Mouse (Mus musculus): ENCODE measurements around the gene Egflam. TPM values are rescaled to one million over a fixed set of nuclear protein-coding genes. Genes with fewer than 3 reads are reported as not detected.

Egflam gene
- total RNA-seq, 1 experiment = 0.54 TPM

GRCm38 (mm10) chr15:7159869-7160268 lies 238.3 kb downstream of the Egflam start:
- no peak overlapping the region for H3K9ac ChIP-seq (ENCODE audit: insufficient read depth, low read depth, low read length, poor library complexity, severe bottlenecking)
- H3K4me3 ChIP-seq (ENCODE audit: insufficient read depth in 1 of 2, low read depth in 1 of 2, low read length in 2 of 2, poor library complexity in 1 of 2, severe bottlenecking in 1 of 2) = no peak overlapping the region
- H3K9me3 ChIP-seq (ENCODE audit: control insufficient read depth, insufficient read depth, low read depth, low read length) = no peaks in the 10 kb centered on the region
- peaks cover 43% of the 10 kb centered on the region for H3K36me3 ChIP-seq (ENCODE audit: control insufficient read depth, insufficient read depth, low read length, poor library complexity, severe bottlenecking)
- peaks cover 2 to 6% of the 10 kb centered on the region in 2 experiments; a peak in 1 of 4 replicates for H3K4me1 ChIP-seq (ENCODE audit: control insufficient read depth in 2 of 2, insufficient read depth in 2 of 2, low read length in 2 of 2, poor library complexity in 1 of 2)
- in situ Hi-C loops (cut with MboI; ENCODE audit: low sequenced_read_pairs in 2 of 2, unreplicated experiment in 2 of 2) = no loop called here
- DNase-seq (ENCODE audit: low read depth, low spot score) = no peak
- no peak overlapping the region for H3K27ac ChIP-seq (ENCODE audit: insufficient read depth, low read depth, low read length, poor library complexity, severe bottlenecking)
- TF ChIP-seq ZC3H11A (IDR thresholded peaks at IDR 0.05; ENCODE audit: borderline replicate concordance, low read depth, low read length) (no peak), CHD2 (IDR thresholded peaks at IDR 0.05; ENCODE audit: low read depth, low read length) (no peak), ZNF384 (IDR thresholded peaks at IDR 0.05; ENCODE audit: low read depth, low read length) (no peak), HCFC1 (IDR thresholded peaks at IDR 0.05; ENCODE audit: borderline replicate concordance, insufficient read depth, low read length) (no peak), MAFK (IDR thresholded peaks at IDR 0.05; ENCODE audit: insufficient read depth, low read depth, low read length) (no peak)

GRCm38 (mm10) chr15:7157658-7158057 lies 240.5 kb downstream of the Egflam start:
- TF ChIP-seq HCFC1 (IDR thresholded peaks at IDR 0.05; ENCODE audit: borderline replicate concordance, insufficient read depth, low read length) = no peak
- TF ChIP-seq MAFK (IDR thresholded peaks at IDR 0.05; ENCODE audit: insufficient read depth, low read depth, low read length) = no peak
- TF ChIP-seq ZC3H11A (IDR thresholded peaks at IDR 0.05; ENCODE audit: borderline replicate concordance, low read depth, low read length) = no peak
- in situ Hi-C loops (cut with MboI; ENCODE audit: low sequenced_read_pairs in 2 of 2, unreplicated experiment in 2 of 2) = no loop called here
- Histone ChIP-seq H3K36me3 (ENCODE audit: control insufficient read depth, insufficient read depth, low read length, poor library complexity, severe bottlenecking) (peaks cover 38% of the 10 kb centered on the region), H3K27ac (ENCODE audit: insufficient read depth, low read depth, low read length, poor library complexity, severe bottlenecking) (no peak overlapping the region), H3K9me3 (ENCODE audit: control insufficient read depth, insufficient read depth, low read depth, low read length) (no peaks in the 10 kb centered on the region), H3K4me1 (ENCODE audit: control insufficient read depth in 2 of 2, insufficient read depth in 2 of 2, low read length in 2 of 2, poor library complexity in 1 of 2) (peaks cover 2 to 3% of the 10 kb centered on the region in 2 experiments; a peak in 1 of 4 replicates), H3K9ac (ENCODE audit: insufficient read depth, low read depth, low read length, poor library complexity, severe bottlenecking) (no peak overlapping the region), H3K4me3 (ENCODE audit: insufficient read depth in 1 of 2, low read depth in 1 of 2, low read length in 2 of 2, poor library complexity in 1 of 2, severe bottlenecking in 1 of 2) (no peak overlapping the region)
- no peak for DNase-seq (ENCODE audit: low read depth, low spot score)

All from ES-E14 (cell line).